Mouse (Mus musculus): ENCODE data around the gene C87414.
"Not testable (repeated sequence)": the region's sequence is repeated elsewhere in the genome, so short reads cannot be mapped to it uniquely, and the experiment has no call there.

Gene C87414

GRCm38 (mm10) chr5:93671451-93671850 lies at the start of gene C87414:
Gene C87414, minus strand, starts transcription at chr5:93671551.
- DNase-seq: not testable (repeated sequence)

GRCm38 (mm10) chr5:93684661-93685060 lies 13.3 kb upstream of the C87414 start:
- not testable (repeated sequence) for DNase-seq

All from layer of hippocampus, adult 9-11 months (tissue).